Mouse (Mus musculus) urinary bladder, postnatal 10 days (tissue): ENCODE data around the gene Zfp985.
"Not testable (repeated sequence)": the region's sequence is repeated elsewhere in the genome, so short reads cannot be mapped to it uniquely, and the experiment has no call there.

Experiments used
- DNase-seq: peaks from one replicate; pipeline ENCODE4 v3.0.0; 2022; ENCODE audit warnings: low spot score

Zfp985 gene

DNA sequence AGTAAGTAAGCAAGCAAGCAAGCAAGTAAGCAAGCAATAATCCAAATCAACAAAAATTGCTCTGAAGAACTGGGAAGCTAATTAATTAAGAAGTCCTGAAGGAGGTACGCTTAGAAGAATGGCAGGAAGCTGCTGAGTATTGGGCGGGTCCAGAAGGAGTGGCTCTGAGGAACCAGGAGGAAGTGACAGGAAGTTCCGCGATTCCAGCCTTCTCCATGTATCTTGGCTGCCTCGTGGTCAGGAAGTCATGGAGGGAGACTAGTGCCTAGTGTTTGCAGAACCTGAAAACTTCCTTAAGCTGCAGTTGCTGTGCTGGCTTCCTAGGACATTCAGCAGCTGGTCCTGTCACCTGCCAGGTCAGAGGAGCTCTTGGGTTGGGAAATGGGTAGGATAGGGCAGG is at the start of gene Zfp985:
Gene Zfp985, plus strand, starts transcription at position 207 of the 400 bp plus-strand sequence.
- not testable (repeated sequence) for DNase-seq

DNA sequence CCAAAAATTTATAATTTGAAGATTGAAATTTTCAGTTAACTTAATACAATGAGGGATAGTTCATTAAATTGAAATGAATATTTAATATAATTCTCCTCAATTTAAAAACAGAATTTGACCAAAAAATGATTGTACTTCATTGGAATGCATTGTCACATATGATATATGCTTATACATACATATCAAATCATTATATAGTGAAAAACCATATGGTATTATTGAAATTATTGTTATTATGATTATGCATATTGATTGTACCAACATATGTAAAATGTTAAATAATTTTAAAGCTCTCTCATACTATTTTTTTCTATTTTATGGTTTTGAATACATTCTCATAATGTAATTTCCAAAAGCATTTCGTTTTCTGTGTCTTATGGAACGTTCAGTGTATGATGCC is 43.9 kb upstream of the Zfp985 start:
- DNase-seq: no peak

DNA sequence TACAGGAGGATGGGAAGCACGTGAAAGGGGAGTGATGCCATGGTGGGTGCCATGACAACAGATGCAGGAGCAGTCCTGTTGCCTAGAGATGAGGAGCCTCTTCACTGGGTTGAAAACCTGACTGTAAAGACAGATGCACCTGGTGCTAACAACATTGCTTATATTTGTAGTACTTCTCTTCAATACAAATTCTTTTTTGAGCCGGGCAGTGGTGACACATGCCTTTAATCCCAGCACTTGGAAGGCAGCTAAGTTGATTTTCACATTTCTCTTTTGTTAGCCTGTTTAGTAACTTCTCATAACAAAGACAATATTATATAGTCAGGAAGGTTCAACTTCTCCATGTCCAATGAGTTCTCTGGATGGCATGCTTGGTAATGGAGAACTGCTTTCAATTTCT is 34.1 kb upstream of the Zfp985 start:
- DNase-seq: no peak

DNA sequence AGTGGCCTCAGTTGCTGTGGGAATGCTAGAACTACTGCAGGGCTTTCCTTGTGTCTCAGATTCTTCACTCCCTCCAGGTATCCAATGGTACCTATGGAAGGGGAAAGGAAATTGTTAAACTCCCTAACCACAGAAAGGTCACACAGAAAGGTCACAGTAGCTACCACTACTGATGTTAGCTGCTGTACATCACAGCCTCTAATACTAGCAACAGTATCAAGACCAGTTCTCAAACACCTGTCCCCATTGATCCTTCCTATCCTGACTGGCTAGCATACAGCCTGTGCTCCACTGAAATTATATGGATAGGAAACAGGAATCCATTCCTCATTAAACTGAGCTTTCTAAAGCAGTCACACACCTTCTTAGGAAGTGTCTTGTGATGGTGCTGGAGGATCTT is 33.0 kb upstream of the Zfp985 start:
- DNase-seq: no peak

DNA sequence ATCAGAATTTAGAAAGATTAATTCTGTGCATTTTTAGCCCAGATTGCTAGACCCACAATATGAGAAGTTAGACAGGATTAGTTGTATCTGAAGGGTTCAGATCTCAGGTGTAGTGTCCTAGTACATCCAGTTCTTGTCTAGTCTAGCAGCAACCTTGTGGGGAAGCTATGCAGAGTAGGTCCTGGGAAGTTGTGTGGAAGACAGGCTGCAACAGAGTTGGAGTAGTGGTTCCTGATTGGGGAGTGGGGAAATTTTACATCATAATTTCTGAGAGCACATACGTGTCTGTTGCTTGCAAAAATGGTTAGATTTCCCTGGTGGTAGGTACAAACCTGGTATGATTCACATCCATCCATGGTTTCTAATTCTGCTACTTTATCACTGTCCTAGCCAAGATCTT is 28.0 kb upstream of the Zfp985 start:
- no peak for DNase-seq

DNA sequence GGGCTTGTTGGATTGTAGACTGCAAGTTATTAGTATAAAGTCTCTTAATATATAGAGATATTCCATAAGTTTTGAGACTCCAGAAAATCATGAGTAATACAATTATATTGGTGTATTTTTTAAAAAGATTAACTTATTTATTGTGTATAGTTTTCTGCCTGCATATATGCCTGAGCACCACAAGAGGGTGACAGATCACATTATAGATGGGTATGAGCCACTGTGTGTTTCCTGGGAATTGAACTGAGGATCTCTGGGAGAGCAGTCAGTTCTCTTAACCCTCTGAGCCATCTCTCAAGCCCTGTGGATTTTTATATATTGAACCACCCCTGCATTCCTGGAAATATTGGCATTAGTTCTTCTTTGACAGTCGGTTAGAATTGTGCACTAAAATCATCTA is 22.7 kb upstream of the Zfp985 start:
- no peak for DNase-seq

DNA sequence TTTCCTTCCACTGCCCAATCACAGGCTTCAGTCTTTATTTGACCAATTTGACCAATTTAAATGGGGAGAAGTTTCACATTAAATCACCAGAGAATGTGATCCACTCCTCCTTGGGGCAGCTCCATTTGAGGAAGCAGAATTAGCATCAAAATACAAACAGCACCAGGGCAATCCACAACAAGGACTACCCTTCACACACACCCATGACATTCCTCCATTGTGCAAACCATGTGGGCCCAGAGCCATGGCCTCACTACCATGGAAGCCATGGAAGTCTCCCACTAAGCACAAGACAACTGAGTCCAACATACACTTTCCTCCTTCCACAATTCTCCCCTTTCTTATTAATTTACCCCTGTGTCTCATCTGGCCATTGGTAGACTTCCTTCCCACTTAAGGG is 17.2 kb upstream of the Zfp985 start:
- DNase-seq: not testable (repeated sequence)

DNA sequence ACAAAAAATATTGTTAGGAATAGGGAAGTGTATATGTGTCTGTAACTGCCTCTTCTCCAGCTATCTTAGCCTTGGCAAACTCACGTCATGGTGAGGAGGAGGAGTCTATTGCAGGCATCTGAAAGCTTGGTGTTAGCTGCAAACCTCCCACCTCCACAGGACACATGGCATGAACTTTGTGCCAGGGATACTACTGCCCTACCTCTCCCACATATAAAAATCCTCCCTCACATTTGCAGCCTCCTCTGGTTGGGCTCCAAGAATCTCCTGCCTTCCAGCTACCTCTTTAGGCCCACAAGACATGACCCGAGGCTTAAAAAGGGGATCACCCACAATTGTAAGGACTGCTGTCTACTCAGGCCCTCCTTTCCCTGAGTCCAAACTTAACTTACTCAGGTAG is 15.4 kb upstream of the Zfp985 start:
- DNase-seq: no peak

DNA sequence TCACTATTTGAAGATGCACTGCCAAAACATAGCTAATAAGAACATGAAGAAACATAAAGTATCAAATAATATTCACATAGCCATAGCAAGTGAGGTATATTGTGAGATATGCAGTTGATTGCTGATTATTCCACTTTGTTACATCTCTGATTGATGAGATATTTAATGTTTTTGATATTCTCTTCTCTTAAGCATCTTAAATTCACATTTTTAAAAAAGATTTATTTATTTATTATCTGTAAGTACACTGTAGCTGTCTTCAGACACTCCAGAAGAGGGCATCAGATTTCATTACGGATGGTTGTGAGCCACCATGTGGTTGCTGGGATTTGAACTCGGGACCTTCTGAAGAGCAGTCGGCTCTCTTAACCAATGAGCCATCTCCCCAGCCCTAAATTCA is 13.2 kb upstream of the Zfp985 start, which contains the start of gene Gm16503:
Gene Gm16503, plus strand, starts transcription at position 301 of the 400 bp plus-strand sequence.
- not testable (repeated sequence) for DNase-seq

DNA sequence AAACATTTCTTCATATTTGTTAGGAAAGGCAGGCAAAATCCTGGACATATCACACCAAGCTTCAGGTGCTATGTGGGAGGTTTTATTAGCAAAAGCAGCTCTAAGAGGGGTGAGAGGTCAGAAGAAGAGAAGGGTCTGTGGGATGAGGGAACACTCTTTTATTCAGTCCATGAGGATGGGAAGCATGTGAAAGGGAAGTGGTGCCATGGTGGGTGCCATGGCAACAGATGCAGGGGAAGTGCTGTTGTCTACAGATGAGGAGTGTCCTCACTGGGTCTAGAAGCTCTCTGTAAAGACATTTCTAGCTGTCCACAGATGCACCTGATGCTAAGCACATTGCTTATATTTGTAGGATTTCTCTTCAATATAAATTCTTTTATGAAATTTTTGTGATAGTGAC is 12.0 kb upstream of the Zfp985 start:
- no peak for DNase-seq

DNA sequence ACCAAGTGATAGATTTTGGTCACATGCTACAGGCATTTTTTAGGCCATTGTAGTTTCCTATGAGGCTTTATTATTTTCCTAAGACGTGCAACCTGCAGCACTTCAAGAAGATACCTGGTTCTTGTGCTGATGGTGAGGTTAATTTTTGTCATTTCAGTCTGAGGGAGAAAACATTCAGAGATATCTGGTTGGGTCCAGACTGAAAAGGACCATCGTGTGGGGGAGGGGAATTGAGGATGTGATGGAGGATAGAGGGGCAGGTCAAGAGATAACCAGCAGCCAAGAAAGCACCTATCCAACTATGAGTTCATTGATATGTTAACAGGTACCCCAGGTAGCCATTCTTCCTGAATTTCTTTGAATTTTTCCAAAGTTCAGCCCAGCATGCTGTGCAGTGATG is 1.3 kb downstream of the Zfp985 start:
- DNase-seq: not testable (repeated sequence)

DNA sequence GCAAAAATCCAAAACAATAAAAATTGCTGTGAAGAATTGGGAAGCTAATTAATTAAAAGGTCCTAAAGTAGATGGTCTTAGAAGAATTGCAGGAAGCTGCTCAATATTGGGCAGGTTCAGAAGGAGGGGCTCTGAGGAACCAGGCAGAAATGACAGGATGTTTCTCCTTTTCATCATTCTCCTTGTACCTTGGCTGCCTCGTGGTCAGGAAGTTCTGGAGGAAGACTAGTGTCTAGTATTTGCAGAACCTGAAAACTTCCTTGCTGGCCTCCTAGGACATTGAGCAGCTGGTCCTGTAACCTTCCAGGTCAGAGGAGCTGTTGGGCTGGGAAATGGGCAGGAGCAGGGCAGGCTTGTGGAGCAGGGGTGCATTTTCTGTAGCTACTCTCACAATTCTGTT is 3.8 kb downstream of the Zfp985 start:
- not testable (repeated sequence) for DNase-seq

DNA sequence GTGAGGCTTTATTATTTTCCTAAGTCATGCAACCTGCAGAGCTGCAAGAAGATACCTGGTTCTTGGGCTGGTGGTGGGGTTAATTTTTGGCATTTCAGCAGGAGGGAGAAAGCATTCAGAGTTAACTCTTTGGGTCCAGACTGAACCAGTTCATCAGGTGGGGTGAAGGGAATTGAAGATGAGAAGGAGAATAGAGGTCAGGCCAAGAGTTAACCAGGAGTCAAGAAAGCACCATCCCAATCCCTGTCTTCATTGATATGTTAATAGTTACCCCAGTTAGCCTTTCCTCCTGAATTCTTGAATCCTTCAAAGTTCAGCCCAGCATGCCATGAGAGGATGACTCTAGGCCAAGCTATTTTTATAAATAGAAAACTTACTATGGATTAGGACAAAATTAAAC is 4.9 kb downstream of the Zfp985 start:
- DNase-seq: not testable (repeated sequence)

DNA sequence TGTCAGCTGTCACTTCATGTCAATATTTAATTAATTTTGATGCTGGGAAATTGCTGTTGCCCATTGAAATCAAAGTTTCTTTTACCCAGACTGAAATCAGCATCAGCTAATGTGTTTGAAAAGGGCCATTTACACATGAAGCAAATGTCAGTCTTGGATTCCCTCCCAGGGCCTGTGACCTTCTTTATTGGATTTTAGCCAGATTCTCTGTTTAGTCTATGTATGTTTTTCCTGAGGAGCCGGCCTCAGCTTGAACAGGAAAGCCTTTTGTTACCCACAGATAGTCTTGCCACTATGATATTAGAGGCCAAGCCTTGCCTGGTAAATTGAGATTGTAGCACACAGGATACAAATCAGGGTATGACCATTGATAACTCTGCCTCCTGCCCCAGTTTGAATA is 6.0 kb downstream of the Zfp985 start:
- not testable (repeated sequence) for DNase-seq

DNA sequence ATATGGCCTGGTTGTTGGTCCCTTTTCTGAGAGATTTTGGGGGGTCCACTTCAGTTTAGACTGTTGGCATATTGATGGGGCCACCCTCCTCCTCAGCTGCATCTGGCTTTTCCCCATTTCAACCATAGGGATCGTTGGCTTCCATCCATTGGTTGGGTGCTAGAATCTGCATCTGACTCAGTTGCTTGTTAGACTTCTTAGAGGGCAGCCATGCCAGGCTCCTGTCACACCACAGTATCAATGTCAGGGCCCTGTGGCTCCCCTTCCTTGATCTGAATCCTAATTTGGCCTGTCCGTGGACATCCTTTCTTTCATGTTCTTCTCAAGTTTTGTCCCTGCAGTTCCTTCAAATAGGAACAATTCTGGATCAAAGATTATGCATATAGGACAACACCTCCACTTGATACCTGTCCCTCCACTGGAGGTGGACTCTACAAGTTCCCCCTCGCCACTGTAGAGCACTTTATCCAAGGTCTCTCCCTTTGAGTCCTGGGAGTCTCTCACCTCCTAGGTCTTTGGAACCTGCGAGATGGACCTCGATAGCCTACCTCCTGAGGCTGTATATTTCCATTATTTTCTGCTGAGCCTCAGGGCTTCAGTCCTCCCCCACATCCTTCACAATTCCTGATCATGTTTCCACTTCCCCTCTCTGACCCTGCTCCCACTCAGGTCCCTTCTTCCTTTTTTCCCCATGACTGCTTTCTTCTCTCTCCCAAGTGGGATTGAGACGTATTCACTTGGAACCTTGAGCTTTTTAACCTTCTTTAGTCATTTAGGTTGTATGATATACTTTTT is 12.5 kb downstream of the Zfp985 start:
- no peak for DNase-seq

DNA sequence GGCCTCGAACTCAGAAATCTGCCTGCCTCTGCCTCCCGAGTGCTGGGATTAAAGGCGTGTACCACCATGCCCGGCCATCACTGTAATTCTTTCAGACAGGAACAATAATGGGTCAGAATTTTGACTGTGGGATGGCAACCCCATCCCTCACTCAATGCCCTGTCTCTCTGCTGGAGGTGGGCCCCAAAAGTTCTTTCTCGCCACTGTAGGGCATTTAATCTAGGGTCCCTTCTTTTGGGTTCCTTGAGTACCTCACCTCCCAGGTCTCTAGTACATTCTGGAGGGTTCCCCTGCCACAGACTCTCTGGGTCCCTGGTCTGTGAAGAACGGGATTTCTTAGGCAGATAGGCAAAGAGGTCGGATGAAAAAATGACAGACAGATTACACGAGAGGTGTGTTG is 18.1 kb downstream of the Zfp985 start:
- DNase-seq: not testable (repeated sequence)

DNA sequence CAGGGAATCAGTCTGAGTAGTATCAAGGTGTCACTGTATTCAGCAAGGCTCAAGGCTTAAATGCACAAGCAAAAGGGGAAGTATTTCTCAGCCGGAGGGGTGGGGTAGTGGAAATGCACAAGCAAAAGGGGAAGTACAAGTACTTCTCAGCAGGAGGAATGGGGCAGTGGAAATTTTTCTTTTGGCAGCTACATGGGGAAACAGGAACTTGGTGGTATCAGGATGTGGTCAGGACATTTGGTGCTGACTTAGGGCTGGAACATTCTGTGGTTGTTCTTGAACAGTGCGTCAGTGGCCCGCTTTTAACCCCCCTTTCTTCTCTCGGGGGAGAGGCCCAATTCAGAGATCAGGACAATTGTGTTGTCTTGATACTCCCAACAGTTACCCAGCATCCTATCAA is 26.3 kb downstream of the Zfp985 start:
- not testable (repeated sequence) for DNase-seq

DNA sequence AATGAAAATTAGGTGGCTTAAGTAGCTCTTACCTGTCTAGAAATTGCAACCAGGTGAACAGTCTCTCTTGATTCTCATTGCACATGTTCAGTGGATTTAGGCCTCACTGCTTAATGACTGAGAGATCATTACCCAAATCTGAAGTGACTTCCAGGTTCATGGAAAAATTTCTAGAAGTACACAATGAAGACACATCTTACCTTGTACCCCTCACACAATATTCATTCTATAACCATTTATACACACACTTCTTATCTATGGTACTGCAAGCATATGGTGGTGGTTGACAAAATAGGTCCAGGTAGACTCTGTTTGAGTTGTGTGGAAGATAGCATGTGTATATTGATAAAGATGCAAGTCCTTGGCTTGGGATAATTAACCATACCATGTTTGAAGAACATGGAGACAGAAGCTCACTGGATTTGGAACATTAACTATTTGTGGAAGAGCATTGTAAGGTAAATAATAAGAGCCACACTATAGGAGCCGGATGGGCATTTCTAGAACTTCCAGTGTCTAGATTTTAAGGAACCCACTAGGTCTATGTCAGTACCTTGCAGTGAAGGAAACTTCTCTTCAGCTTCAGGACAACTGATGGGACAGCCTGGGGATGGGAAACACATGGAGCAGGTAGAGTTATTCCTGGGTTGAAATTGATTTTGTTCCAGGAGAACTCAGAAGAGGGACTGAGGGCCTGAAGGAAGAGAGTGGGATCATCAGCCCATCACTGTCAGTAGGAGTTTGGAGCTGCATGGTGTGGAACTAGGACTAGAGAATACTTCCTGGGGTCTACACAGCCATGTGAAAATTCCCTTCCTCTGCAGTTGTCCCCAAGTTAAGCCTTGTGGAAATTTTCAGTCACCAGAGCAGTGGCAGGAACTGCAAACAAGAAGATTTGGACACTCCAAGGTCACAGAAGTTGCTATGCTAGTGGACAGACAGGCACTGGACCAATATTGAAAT is 33.7 kb downstream of the Zfp985 start:
- no peak for DNase-seq

DNA sequence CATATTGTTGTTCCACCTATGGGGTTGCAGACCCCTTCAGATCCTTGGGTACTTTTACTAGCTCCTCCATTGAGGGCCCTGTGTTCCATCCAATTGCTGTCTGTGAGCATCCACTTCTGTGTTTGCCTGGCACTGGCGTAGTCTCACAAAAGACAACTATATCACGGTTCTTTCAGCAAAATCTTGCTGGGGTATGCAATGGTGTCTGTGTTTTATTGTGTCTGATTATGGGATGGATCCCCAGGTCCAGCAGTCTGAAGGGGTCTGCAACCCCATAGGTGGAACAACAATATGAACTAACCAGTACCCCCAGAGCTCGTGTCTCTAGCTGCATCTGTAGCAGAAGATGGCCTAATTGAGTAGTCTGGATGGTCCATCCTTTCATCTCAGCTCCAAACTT is 41.6 kb downstream of the Zfp985 start:
- DNase-seq: not testable (repeated sequence)

DNA sequence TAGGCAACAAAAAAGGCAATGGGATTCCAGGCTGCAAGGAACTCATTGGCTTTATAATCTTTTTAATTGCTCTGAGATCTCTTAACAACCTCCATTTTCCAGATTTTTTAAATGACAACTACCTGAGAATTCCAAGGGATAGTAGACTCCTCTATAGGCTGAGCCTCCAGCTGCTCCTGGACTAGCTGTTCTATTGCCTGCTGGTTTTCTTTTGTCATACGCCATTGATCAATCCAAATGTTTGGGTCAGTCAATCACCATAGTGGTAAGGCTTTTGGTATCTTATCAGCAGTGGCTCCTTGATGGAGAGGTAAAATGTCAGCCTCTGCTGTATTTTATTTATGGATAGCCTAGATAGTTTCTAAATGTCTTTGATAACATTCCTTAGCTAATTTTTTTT is 44.6 kb downstream of the Zfp985 start:
- no peak for DNase-seq

DNA sequence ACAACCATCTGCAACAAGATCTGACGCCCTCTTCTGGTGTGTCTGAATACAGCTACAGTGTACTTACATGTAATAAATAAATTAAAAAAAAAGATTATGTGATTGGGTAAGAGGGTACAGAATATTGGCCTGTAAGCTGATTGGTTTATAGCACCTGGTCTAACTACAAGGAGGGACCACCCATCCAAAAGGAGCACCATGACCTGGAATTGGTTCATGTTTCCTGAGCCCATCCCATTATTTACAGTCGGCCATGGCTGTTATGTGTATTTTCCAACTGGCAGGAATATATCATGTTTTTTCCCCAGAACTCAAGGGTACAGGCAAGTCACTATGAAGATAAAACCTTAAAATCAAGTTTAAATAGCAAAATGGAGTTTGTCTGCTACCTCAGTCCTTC is 45.8 kb downstream of the Zfp985 start:
- DNase-seq: no peak

DNA sequence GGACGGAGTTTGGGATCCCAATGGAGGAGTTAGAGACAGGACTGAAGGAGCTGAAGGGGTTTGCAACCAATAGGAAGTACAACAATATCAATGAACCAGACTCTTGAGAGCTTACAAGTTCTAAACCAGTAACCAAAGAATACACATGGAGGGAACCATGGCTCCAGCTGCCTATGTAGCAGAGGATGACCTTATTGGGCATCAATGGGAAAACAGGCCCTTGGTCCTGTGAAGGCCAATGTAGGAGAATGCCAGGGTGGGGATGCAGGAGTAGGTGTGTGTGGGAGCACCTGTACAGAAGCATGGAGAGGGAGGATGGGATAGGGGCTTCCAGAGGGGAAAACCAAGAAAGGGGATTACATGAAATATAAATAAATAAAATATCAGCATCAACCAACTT is 48.8 kb downstream of the Zfp985 start:
- DNase-seq: no peak

DNA sequence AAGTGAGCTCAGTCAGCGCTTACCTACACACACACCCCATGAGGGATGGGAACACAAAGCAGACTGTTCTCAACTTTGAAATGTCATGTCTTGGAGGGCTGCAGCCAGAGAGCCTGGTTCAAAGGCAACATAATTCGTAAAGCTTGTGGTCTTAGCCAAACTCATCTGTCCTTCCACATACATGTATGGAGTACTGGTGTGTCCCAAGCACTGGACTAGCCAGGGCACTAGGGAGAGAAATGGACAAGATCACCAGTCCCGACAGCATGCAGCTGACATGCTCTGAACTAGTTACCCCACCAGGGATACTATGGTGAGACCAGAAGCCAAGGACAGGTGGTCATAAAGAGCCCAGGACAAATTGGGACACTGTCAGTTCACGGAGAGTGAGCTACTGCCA is 50.7 kb downstream of the Zfp985 start:
- DNase-seq: no peak
